Mouse (Mus musculus) stomach, embryonic 16.5 days (tissue): ENCODE data around the gene Ccdc154. TPM values are rescaled to one million over a fixed set of nuclear protein-coding genes. Genes with fewer than 3 reads are reported as not detected.

Experiments used
- ATAC-seq: fragments of 200-750 bp; cut with Nextera tagmentation; 2 replicates; pipeline ENCODE4 v1.8.0; 2017; ENCODE audit warnings: moderate number of reproducible peaks, moderate TSS enrichment; ENCODE audit not compliant: insufficient read depth, low FRiP score
- H3K27ac ChIP-seq: fragments of 300-500 bp; sonication (generic); 2 replicates; pipeline ENCODE4 v1.5.1; 2014; ENCODE audit warnings: low read length
- H3K27me3 ChIP-seq: fragments of 300-500 bp; sonication (generic); 2 replicates; pipeline ENCODE4 v1.6.1; 2014; ENCODE audit warnings: low read length, control low read depth, mixed read lengths; ENCODE audit not compliant: control insufficient read depth, insufficient read depth
- H3K36me3 ChIP-seq: fragments of 300-500 bp; sonication (generic); 2 replicates; pipeline ENCODE4 v1.6.1; 2014; ENCODE audit warnings: low read length; ENCODE audit not compliant: control insufficient read depth, insufficient read depth
- H3K4me1 ChIP-seq: fragments of 300-500 bp; sonication (generic); 2 replicates; pipeline ENCODE4 v1.6.1; 2014; ENCODE audit warnings: low read length, control low read depth, mixed read lengths; ENCODE audit not compliant: control insufficient read depth, insufficient read depth
- H3K4me2 ChIP-seq: fragments of 300-500 bp; sonication (generic); 2 replicates; pipeline ENCODE4 v1.6.1; 2014; ENCODE audit warnings: low read depth, low read length, mixed read lengths
- H3K4me3 ChIP-seq: fragments of 300-500 bp; sonication (generic); replicated peaks from 2 replicates; pipeline ENCODE4 v1.5.1; 2014; ENCODE audit warnings: mild to moderate bottlenecking, low read length
- H3K9ac ChIP-seq: fragments of 300-500 bp; sonication (generic); 2 replicates; pipeline ENCODE4 v1.6.1; 2014; ENCODE audit warnings: low read length
- H3K9me3 ChIP-seq: fragments of 300-500 bp; sonication (generic); replicated peaks from 2 replicates; pipeline ENCODE4 v1.6.1; 2016; ENCODE audit warnings: low read length, control low read depth; ENCODE audit not compliant: control insufficient read depth
- WGBS: fragments of 180-500 bp; shearing (Covaris S2); extraction: QIAGEN DNeasy Blood & Tissue Kit; methylation state at CpG from one replicate; pipeline ENCODE4 v1.1.7; 2014; 5-methylcytosine and 5-hydroxymethylcytosine counted together
- polyA plus RNA-seq: library from polyadenylated mRNA; unstranded; fragments of >200 nt; fragmentation: Nextera tagmentation; extraction: Ambion mirVana; gene quantifications from 2 replicates; pipeline ENCODE4 v1.2.1, GENCODE M21; 2015

Ccdc154 gene
- polyA plus RNA-seq, 1 experiment from 2014 or later, result 0.79 TPM

DNA sequence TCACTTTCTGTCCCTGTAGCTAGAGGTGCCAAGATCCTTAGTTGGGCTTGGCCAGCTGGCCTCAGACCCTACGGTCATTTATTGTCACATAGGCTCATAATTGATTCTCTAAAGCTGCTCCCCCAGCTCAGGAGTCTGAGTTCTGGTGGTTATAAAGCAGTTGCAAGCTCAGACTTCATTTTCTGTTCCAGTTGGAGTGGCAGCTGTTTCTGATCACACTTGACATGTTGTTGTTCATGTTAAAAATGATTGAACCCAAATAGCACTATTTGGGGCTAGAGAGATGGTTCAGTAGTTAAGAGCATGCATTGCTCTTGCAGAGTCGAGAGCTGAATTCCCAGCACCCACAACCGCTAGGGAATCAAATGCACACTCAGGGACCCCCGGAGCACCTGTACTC, 47.7 kb downstream of the Ccdc154 start:
- peaks cover 36% of the 10 kb centered on the region; the same call in 1 of the 2 replicates for H3K36me3 ChIP-seq
- no peak for ATAC-seq

DNA sequence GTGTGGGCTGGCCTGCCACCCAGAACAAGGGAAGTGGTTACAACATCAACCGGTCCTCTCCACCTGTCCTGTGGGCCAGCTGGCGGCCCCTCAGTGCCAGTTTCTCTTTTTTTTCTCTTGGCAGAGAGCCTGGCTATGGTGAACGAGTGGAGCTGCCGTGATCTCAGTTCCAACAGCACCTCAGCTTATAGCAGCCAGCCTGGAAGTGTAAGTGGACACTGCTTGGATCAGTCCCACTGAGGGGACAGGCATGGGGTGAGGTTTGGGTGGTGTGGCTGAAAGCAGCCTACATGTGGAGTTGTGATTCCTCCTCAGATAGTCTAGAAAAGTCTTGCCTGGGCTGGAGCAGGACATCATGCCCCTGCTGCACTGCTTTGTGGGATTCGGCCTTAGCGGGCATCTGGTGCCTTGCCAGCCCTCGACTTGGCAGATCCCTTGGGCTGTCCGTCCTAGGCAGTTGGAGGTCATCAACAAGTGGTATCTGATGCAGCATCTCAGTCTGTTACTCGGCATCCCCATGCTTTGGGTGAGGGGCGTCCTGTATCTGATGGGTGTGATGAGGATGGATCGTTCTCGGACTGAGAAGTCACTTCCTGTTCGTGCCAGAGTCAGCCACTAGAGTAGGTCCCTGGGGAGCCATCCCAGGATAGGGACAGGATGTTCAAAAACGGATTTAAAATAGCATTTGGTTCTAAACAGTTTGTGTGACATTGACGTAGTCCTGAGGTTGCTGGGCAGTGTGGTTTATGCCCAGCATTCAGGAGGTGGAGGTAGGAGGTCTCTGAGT, 48.6 kb downstream of the Ccdc154 start:
- Histone ChIP-seq H3K9ac (no peak overlapping the region), H3K27ac (no peak overlapping the region), H3K9me3 (no peaks in the 10 kb centered on the region), H3K4me2 (no peak overlapping the region), H3K4me1 (no peaks in the 10 kb centered on the region), H3K4me3 (no peak overlapping the region), H3K36me3 (peaks cover 37% of the 10 kb centered on the region; the same call in 1 of the 2 replicates), H3K27me3 (no peaks in the 10 kb centered on the region)
- 80% methylated on average over 15 of the region's 15 CpGs for WGBS
- no peak for ATAC-seq

More for the DNA sequence above, 47.7 kb downstream of the Ccdc154 start:
- no peaks in the 10 kb centered on the region for H3K27me3 ChIP-seq
- H3K9ac ChIP-seq, result no peak overlapping the region
- no peaks in the 10 kb centered on the region for H3K9me3 ChIP-seq
- 71% methylated on average over 4 of the region's 4 CpGs for WGBS
- H3K4me1 ChIP-seq, result no peaks in the 10 kb centered on the region
- H3K27ac ChIP-seq, result no peak overlapping the region
- H3K4me2 ChIP-seq, result no peak overlapping the region
- no peak overlapping the region for H3K4me3 ChIP-seq

DNA sequence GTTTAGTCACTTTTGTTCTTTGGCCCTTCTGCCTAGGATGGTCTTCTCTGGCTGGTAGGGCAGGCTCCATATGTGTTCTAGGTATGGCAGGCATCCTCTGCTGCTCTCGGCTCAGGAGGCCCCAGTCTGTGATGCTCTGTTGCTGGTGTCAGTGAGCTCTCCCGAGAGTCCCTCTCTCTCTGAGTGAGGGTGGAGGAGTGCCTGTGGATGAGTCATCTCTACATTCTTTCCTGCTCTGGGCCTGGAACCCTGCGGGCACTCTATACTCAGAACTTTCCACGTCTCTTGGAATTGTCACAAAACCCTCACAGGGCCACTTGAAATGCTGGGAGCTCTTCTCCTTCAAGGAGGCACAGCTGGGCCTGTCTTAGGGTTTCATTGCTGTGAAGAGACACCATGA, 49.4 kb downstream of the Ccdc154 start:
- peaks cover 41% of the 10 kb centered on the region; the same call in 1 of the 2 replicates for H3K36me3 ChIP-seq
- ATAC-seq, result no peak
- H3K27ac ChIP-seq, result no peak overlapping the region

DNA sequence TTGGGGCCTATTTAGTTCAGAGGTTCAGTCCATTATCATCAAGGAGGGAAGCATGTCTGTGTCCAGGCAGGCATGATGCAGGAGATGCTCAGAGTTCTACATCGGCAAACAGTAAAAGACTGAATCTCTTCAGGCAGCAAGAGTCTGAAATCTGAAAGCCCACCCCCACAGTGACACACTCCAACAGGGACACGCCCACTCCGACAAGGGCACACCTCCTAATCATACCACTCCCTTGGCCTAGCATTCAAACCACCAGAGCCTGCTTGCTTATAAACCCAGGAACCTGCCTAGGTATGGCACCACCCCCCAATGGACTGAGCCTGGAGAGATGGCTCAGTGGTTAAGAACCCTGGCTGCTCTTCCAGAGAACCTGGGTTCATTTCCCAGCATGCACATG, 53.2 kb downstream of the Ccdc154 start:
- H3K9ac ChIP-seq, result no peak overlapping the region
- H3K4me2 ChIP-seq, result no peak overlapping the region
- WGBS, result 77% methylated on average over 3 of the region's 3 CpGs
- no peaks in the 10 kb centered on the region for H3K27me3 ChIP-seq
- no peaks in the 10 kb centered on the region for H3K4me1 ChIP-seq
- H3K27ac ChIP-seq, result no peak overlapping the region
- no peak for ATAC-seq
- no peaks in the 10 kb centered on the region for H3K9me3 ChIP-seq
- no peak overlapping the region for H3K4me3 ChIP-seq
- H3K36me3 ChIP-seq, result peaks cover 25% of the 10 kb centered on the region; the same call in 1 of the 2 replicates

More for the DNA sequence above, 49.4 kb downstream of the Ccdc154 start:
- Histone ChIP-seq H3K27me3 (no peaks in the 10 kb centered on the region), H3K4me2 (no peak overlapping the region), H3K4me3 (no peak overlapping the region), H3K4me1 (no peaks in the 10 kb centered on the region), H3K9ac (no peak overlapping the region), H3K9me3 (no peaks in the 10 kb centered on the region)
- 78% methylated on average over 4 of the region's 4 CpGs for WGBS

DNA sequence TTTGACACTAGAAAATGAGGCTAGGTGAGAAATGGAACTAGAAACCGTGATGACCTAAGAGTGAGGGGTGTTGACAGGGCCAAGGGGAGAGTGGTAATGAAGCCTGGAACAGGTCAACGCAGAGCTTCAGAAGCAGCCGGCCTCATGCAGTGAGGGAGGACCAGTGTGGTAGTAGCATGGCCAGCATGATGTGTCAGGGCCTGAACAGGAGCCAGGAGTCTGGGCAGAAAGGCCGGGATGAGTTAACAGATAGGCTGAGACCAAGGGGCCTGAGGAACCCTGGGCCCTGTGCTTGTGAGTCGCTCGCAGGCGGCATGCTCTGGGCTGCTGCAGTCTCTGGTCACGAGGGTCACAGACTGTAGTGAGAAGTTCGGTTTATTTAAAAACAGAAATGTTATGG, 56.7 kb downstream of the Ccdc154 start:
- 89% methylated on average over 9 of the region's 9 CpGs for WGBS
- H3K27me3 ChIP-seq, result no peaks in the 10 kb centered on the region
- H3K4me1 ChIP-seq, result peaks cover 15% of the 10 kb centered on the region
- no peak for ATAC-seq
- no peak overlapping the region for H3K9ac ChIP-seq
- H3K36me3 ChIP-seq, result peaks cover 18% of the 10 kb centered on the region; the same call in 1 of the 2 replicates
- no peak overlapping the region for H3K4me2 ChIP-seq
- no peak overlapping the region for H3K4me3 ChIP-seq
- no peaks in the 10 kb centered on the region for H3K9me3 ChIP-seq
- H3K27ac ChIP-seq, result no peak overlapping the region

DNA sequence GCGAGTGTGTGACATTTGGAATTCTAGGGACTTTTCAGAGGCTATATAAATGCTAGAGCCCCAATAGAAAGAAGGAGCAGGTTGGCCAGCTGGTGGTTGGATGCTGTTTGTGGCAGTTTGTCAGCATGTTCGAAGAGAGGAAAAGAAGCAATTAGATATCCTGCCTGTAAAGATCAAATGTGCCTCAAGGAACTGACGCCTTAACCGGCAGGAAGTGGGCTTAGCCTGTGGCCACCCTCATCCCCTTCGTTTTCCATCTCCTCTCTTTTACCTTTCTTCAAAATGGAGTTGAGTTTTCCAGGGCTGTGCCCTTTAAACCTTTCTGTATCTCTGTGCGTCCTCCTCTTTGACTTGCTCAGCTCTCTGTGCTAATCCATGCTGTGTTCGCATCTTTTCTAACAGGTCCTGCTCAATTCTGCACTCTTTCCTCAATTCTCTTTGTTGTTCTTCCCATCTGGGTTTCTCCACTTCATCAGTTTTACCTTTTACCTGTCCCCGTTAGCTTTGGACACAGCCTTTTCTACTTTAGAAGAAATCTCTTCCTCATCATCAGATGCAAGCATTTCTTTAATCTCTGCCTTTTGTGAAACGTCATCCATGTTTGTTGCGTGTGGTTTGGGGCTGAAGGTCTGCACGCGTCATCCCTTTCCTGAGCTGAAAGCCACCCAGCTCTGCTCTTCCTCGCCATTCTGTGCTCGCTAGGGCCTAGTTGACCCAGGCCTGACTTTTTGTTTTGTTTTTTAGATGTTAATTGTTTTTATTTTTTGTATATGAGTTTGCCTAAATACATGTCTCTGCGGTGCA, 57.4 kb downstream of the Ccdc154 start:
- H3K4me3 ChIP-seq, result no peak overlapping the region
- H3K27me3 ChIP-seq, result no peaks in the 10 kb centered on the region
- ATAC-seq, result no peak
- peaks cover 10% of the 10 kb centered on the region; the same call in 1 of the 2 replicates for H3K36me3 ChIP-seq
- peaks cover 15% of the 10 kb centered on the region for H3K4me1 ChIP-seq
- no peaks in the 10 kb centered on the region for H3K9me3 ChIP-seq
- H3K9ac ChIP-seq, result no peak overlapping the region
- H3K27ac ChIP-seq, result no peak overlapping the region
- no peak overlapping the region for H3K4me2 ChIP-seq
- WGBS, result 92% methylated on average over 15 of the region's 15 CpGs

DNA sequence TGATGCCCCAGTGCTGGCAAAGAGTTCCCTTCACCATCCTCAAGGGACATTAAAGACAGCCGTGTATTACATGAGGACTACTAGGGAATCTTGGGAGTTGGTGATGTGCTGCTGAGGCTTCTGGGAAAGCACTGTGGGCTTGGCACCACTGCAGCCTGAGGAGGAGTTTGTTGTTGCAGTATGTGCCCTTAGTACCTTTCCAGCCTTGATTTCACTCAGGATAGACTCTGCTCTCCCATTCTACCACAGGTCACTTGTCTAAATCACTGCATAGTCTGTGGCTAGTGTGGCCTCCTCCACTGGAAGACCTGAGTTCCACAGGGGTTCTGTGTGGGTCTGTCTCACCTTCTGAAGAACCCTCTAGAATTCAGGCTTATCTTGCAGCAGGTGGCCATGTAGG, 58.5 kb downstream of the Ccdc154 start:
- Histone ChIP-seq H3K9me3 (no peaks in the 10 kb centered on the region), H3K4me2 (no peak overlapping the region), H3K4me3 (no peak overlapping the region), H3K4me1 (peaks cover 15% of the 10 kb centered on the region), H3K9ac (no peak overlapping the region), H3K27ac (no peak overlapping the region), H3K36me3 (0 out of 2 replicates have a peak, but pooled peaks cover 7% of the 10 kb centered on the region), H3K27me3 (no peaks in the 10 kb centered on the region)
- 81% methylated on average over 1 of the region's 1 CpGs for WGBS
- ATAC-seq, result no peak
